Mouse (Mus musculus) c-Kit-positive CD71-negative TER-119-negative erythroid progenitor cells, embryonic 14.5 days (primary cell): ENCODE measurements around the gene Socs3.

ENCODE experiments used
- DNase-seq: peaks from one replicate; pipeline ENCODE4 v3.0.0-alpha.2; 2013; ENCODE audit warnings: low read depth

The Socs3 gene

GRCm38 (mm10) chr11:117954819-117955218, 15.0 kb downstream of the Socs3 start:
- no peak for DNase-seq

- DNase-seq, result no peak
Measured at GRCm38 (mm10) chr11:117954094-117954493, 15.8 kb downstream of the Socs3 start.

DNA sequence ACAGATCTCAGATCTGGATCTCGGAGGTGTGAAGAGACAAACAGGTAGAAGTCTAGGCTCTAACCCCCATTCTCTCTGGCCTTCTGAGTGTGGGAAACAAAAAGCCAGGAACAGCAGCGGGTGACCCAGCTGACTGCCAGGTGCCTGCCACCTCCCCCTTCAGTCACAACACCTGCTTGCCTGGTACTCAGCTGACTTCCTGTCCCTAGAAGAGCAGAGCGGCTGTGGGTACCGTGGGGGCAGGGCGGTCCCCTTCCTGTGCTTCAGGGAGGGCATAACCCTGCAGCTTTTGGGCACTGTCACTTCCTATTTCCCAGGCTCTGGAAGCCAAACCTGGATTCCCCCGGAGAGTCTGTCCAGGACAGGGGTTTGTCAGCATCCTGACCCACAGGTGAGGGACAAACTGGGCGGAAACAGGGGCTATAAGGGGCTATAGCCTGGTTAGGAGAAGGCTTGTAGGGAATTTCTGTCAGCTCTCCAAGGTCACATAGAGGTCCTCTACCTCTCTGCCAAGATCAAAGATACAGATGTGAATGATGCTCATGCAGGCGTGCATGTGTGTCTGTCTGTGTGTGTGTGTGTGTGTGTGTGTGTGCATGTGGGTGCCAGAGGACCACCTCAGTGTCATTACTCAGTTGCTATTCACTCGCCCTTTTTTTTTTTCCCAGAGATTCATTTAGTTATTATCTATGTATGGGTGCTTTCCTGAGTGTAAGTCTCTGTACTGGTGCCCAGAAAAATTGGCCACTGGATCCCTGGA, 17.5 kb downstream of the Socs3 start:
- DNase-seq, result no peak

- no peak for DNase-seq
Measured at GRCm38 (mm10) chr11:117951391-117951790, 18.5 kb downstream of the Socs3 start.

DNA sequence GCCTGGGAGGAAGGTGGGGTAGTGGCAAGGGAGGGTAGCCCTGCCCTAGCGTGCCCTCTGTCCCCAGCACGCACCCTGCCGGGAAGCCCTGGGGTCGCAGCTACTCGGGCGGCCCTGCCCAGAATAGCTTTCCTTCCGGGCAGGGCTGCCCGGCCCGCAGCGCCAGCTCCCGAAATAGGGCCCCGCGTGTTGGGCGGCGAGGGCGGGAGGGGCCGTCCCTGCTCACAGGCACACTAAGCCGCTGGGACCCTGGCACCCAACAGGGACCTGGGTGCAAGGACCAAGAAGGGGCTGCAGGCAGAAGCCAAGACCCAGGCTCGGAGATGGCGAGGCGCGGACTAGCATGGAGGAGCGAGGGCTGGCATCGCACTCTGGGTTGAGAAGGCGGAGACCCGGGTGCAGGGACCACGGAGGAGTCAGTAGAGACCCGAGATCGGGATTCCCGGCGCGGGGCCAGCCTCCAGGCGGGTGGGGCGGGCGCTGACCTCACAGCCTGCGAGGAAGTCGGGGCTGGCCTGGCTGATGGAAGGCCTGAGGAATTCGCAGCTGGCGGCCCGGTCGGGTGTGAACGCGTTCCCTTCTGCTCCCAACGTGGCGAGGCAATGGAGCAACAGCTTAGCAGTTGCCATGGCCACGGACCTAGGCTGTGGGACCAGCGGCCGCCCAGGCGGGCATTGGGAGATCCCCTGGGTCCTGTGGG, 20.3 kb downstream of the Socs3 start:
- no peak for DNase-seq

- DNase-seq, result no peak
Measured at GRCm38 (mm10) chr11:117946996-117947419, 22.8 kb downstream of the Socs3 start.

DNA sequence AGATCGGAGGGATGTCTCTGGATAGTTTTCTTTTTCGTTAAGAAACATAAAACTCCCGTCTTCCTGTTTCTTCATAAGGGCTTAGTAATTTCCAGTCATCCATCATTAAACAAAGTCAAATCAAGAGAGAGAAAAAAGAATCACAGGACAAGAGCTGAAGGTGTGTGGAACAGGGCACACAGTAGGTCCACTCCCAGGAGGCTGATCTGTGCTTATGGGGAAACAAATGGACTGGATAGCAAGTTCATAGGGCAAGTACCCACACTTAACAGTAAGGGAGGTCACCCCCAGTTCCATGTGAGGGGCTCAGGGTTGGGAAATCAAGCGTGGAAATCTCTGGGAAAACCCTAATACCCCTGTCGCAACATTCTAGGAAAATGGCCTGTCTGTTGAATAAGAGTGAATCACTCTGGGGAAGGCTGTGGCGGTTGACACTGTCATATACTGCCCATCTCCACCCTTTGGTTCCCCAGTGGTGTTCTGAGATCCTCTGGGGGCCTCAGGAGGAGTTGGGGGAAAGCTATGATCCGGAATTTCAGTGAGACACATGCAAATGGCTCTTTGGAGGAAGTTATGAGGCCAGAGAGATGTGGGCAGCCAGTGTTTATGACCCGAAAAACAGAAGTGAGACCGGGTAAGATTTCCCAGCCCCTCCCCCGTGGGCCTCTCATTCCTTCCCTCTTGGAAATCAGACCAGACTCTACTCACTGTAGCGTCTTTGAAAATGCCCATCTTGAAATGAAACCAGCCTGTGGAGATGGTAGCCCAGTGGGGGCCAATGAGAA, 23.5 kb downstream of the Socs3 start:
- DNase-seq, result peak; percentile 50

DNA sequence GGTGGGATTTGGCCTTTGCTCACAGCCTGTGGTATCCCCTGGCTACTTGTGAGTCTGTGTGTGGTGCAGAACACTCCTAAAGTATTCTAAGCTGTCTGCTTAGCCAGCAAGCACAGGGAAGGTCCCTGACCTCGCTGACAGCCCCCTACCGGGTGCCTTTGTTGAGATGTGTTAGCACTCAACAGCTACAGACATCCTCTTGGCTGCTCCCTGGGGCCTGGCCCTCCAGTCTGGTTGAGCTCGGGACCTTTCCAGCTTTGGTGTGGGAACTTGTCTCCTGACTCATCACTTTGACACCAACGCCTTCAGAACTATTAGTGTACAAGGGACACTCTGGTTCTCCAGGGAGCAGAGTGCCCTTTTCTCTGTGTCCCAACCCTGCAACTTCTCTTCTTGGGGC, 28.0 kb downstream of the Socs3 start:
- DNase-seq, result no peak

DNA sequence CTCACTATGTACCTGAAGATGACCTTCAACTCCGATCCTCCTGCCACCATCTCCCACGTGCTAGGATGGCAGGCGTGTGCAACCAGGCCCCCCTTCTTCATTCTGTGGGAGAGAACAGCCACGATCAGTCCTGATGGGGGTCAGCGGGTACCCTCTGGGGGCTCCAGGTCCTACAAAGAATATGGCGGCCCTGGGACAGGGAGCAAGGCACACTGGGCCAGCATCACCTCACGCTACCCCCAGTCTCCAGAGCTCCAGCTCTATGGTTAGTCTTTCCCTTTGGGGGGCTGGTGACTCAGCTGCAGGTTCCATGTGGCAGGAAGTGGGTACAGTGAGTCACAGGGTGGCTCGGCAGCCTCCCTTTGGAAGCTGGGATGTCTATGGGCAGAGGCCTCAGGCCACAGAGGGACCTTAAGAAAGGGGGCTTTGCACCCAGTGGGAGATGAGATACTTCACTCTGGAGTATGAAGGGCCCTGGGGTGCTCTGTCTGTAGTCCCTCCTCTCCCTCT, 28.5 kb downstream of the Socs3 start:
- DNase-seq, result no peak

DNA sequence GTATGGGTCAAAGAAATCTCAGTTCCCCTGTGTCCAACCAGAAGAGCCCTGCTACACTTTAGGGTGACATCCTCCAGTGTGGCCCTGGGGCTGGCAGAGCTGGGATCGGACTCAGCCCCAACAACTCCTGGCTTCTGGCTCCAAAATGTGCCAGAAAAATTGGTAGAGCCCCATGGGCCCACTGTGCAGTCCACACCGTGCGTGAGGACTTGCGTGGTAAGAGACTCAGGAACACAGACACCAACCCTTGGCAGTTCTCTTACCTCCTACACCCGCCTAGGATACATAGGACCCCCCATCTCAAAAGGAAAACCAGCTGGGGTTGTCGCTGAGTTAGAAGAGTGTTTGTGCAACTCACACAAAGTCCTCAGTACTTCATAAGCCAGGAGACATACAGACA, 29.0 kb downstream of the Socs3 start:
- no peak for DNase-seq

GRCm38 (mm10) chr11:117939741-117940285, 30.0 kb downstream of the Socs3 start:
- DNase-seq, result no peak

DNA sequence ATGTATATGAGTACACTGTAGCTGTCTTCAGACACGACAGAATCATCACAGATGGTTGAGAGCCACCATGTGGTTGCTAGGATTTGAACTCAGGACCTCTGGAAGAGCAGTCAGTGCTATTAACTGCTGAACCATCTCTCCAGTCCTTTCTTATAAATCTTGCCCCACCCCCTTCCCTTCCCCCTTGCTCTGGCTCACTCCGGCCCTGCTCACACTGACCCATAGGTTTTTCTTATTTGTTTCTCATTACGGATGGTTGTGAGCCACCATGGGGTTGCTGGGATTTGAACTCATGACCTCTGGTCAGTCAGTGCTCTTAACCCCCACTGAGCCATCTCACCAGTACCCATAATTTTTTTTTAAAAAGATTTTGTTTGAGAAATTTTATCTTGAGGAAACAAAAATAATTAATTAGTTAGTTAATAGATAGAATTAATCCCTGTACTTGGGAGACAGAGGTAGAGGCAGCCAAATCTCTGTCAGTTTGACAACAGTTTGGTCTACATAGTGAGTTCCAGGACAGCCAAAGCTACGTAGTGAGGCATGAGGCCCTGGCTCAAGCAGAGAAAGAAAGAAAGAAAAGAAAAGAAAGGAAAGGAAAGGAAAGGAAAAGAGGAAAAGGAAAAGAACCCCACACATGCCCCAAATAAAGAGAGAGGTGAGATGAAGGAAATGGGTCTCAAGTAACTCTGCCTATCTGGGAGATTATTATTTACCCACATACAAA, 30.7 kb downstream of the Socs3 start:
- no peak for DNase-seq

- no peak for DNase-seq
Measured at GRCm38 (mm10) chr11:117936202-117936601, 33.6 kb downstream of the Socs3 start.

DNA sequence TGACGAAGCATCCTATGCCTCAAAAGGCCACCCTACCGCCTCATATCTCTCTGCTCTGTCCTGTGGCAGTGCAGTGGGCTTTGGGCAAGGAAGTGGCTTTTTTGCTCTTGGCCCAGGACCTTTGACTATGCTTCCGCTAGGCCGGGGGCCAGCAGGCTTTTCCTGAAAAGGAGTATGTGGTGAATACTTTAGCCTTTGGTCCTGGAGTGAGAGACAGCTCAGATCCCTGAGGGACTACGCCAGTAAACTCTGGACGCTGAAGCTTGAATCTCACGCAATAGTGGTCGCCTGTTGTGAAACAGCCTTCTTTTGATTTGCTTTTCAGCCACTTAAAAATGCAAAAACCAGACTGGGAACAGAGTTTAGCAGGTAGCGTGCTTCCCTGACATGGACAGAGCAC, 34.2 kb downstream of the Socs3 start:
- DNase-seq, result no peak

- no peak for DNase-seq
Measured at GRCm38 (mm10) chr11:117934576-117935368, 35.1 kb downstream of the Socs3 start.

GRCm38 (mm10) chr11:117934168-117934567, 35.7 kb downstream of the Socs3 start:
- DNase-seq, result no peak

DNA sequence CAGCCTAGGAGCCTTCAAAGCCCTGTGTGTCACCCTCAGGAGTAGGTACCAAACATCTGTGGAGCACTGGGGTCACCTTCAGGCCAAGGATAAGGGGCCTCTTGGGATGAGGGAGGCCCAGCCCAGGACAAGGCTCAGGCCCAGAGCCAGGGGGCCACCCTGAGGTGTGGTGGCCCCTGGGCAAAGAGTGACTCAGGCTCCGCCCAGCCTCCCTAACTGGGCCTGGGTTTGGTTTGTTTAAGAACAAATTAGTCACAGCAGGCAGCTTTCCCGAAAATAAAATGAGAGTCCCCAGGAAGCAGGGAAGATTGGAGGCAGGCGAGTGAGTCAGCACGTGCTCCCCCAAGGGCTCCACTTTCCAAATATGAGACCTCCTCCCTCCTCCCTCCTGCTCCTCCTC, 37.7 kb downstream of the Socs3 start:
- no peak for DNase-seq

DNA sequence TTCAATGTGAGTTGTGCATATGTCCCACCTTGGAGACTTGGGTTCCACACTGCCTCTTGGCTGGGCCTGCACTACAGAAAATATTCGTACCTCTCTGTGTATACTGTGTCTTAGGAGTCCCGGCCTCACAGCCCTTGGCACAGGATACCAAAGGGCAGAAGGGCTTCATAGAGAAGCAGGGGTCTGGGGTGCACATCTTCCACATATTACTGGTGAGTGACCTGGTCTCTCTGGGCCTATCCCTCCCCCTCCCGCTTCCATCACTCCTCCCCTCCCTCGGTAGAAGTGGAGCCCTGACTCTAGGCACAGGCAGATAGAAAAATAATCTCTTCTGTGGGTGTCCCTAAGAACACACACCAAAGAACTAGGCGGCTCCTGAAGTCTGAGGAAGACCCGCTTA, 38.3 kb downstream of the Socs3 start:
- DNase-seq, result no peak

- no peak for DNase-seq
Measured at GRCm38 (mm10) chr11:117930781-117931338, 39.0 kb downstream of the Socs3 start.

GRCm38 (mm10) chr11:117925541-117925940, 44.3 kb downstream of the Socs3 start:
- no peak for DNase-seq
